Mouse (Mus musculus): Measurements from ENCODE around the gene Mterf1a.
"Not testable (repeated sequence)": the region's sequence is repeated elsewhere in the genome, so short reads cannot be mapped to it uniquely, and the experiment has no call there.

Gene Mterf1a

DNA sequence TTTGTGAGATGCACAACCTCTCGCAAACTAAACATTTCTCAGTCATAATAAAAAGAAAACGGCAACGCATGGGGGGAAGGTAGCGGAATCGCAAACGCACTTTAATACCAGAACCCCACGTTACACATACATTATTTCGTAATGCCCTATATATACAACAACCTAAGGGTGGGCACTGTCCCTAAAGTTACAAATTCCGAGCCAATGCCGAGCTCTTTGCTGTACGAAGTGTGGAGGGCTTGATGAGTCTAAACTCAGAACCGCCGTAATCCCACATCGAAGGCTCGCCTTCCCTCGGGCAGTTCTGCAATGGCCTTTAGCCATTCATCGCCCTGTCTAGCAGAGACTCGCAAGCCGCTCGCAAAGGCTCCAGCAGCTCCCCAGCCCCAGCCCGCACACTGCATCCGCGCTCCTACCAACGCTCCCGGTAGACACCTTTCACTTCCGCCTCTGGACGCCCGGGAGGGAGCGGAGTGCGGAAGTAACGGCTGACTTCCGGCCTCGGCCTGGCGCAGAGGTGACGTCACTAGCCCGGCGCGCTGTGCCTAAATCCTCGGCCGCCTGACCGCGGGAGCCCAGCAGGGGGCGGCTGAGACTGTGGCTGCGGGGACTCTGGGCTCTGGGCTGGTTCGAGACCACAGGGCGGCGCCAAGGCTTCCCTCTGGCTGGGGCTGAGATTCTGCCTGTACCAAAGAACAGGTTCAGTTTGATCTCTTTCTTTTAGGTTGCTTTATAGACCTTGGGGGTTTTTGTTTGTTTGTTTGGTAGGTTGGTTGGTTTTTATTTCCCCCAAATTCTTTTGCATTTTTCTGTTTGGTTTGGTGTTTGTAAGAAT is at the start of gene Mterf1a:
Gene Mterf1a, minus strand, starts transcription at position 475 of the 835 bp plus-strand sequence.
- CTCF ChIA-PET: not testable (repeated sequence)

DNA sequence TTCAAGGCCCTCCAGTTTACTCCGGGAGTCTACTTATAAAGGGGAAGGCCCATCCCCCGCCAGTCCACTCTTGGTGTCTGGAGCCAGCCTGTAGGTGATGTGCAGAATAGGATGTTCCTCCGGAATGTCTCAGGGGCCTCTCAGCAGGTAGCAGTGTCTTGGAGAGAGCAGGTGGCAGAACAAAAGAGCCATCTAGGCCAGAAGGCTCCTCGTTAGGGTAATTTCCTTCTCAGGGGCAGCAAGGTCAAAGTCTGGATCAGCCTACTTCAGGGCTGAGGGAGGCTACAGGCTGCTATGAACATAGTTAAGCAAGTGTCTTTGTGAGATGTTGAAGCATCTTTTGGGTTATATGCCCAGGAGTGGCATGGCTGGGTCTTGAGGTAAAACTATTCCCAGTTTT is 49.4 kb upstream of the Mterf1a start:
- CTCF ChIA-PET: not testable (repeated sequence)

DNA sequence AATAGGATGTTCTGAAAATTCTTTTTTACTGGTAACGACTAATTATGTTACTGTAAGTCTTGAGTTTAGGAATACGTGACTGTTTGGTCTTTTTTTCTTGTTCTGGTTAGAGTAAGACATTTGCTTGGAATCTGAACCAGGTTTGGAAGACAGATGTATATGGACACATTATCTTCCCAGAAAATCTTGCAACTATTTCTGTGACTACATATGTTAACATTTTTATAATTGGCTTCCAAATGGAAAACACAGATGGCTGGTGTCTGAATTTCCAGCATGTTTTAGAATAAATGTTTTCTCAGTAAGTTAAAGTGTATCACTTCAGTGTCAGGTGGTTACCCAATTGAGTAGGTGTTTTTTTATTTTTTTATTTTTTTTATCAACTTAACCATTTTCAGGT is 47.5 kb upstream of the Mterf1a start:
- CTCF ChIA-PET: no interaction called here

DNA sequence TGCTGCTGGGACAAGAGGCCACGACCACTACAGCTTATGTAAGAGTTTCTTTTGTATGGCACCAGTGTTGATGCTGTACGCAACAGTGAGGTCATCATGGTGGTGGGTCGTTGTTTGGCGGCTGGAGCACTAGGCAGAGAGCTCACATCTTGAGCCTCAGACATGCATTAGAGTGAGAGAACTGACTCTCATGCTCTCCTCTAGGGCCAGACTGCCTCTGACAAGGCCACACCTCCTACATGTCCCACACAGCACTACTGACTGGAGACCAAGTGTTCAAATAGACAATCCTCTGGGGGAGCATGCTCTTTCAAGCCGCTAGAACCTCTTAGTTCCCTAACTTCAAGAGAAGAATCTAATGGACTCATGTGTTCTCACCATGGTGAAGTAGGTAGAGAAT is 45.6 kb upstream of the Mterf1a start:
- CTCF ChIA-PET: no interaction called here

DNA sequence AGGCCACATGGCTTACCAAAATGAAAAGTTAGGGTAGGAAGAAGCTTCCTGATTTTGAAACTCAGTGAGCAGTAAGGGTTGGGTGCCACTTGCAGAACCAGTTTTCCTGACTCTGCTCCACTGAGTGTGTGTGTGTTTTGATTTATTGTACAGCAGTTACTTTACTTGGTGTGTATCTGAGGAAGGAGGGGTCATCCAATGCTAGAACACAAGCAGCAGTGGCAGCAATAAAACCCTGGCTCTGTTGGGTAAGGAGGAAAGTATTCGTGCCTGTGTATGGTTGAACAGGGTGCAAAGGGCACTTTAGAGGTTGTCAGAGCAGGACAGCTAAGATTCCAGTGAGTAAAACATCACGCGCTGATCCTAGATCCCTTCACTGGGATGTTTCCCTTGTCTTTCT is 45.2 kb upstream of the Mterf1a start:
- CTCF ChIA-PET: no interaction called here

DNA sequence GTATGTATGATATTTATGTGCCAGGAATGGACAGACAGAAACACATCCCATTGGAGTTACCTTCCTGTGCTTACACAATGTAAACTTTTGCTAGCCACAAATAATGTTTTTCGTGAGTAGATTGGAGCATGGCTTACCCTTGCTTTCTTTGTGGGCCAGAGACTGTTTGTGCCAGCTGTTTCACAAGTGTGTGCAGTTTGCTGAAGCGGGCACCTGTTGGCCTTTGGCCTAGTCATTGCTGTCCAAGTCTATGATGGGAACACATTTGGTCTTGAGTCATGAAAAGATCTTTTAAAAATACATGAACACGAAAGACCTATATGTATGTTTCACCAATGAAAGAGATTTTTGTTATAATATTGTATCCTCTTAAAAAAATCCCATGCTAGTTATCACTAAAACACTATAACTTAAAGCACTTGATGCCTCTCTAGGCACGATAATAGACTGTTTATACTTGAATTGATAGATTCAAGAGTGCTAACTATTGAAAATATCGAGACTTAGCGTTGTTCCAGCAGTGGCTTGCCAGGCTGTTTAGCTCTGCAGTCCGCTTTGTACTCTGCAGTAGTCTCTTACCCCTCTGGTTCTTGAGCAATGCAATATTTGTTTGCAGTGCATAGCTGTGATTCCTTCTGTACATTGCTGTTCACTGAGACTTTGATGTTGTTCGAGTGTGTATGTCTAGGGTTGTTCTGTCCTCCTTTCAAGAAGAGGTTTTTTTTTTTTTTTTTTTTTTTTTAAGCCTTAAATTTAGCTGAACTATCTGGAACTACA is 42.2 kb upstream of the Mterf1a start:
- CTCF ChIA-PET: no interaction called here

DNA sequence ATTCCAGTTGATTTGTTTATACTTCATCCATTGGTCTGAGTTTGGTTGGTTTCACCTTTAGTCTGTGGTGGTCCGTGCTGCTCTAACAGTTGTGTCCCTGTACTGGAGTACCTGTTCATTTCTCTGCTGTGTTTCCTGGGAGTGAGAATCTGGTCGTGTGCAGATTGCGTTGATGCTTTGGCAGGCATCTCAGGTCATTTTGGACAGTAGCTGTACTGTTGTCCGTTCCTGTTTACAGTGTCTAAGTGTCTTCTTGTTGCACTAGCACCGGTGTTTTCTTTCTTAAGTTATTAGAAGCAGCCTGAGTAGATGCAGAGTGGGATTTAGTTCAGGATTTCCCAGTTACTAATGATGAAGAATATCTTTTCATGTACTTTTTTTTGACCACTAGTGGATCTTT is 41.5 kb upstream of the Mterf1a start:
- CTCF ChIA-PET: no interaction called here

DNA sequence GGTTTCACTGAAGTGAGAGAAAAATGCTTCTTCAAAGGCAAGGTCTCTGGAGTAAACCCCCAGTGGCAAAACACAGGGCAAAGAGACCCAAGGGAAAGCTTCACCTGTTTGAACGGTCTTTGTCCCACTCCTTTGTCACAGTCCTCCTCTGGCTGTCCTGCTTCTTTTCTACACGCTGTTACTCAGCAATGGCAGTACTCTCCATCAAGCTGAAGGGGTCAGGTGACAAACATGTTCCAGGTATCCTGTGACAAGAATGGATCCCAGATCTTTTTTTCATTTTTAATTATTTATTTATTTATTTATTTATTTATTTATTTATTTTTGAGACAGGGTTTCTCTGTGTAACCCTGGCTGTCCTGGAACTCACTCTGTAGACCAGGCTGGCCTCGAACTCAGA is 39.8 kb upstream of the Mterf1a start:
- CTCF ChIA-PET: no interaction called here

DNA sequence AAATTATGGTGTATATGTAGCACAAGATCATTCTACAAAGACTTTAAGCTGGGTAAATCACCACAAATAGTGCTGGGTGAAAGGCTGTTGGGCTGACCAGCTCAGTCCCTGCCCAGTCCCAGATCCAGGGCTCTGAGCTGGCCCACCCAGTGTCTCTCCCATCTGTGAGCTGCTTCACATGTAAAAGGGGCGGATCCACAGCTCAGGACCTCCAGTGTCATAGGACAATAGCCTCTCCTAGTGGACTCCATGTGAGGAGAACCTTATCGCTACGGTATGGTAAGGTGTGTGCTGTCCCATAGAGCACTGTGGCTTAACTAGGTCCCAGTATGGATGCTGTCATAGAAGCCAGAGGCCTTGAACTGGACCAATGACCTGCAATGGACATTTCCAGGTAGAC is 37.9 kb upstream of the Mterf1a start:
- CTCF ChIA-PET: no interaction called here

DNA sequence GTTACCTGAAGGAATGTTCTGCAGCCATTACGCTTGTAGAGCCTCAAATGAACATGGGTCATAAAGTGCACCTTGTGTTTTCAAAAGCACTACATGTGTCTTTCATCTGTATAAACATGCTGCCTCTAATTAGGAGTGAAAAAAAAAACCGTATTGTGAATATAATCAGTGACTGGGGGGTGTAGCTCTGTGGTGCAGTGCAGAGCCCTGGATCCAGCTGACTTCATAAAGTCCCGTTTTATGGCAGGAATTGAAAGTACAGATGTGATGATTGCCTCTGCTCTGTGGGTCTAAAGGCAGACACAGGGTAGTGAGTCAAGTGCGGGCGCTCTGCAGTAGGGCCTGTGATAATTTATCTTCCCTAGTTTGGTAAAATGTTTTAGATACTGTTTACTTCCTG is 37.0 kb upstream of the Mterf1a start:
- CTCF ChIA-PET: no interaction called here

DNA sequence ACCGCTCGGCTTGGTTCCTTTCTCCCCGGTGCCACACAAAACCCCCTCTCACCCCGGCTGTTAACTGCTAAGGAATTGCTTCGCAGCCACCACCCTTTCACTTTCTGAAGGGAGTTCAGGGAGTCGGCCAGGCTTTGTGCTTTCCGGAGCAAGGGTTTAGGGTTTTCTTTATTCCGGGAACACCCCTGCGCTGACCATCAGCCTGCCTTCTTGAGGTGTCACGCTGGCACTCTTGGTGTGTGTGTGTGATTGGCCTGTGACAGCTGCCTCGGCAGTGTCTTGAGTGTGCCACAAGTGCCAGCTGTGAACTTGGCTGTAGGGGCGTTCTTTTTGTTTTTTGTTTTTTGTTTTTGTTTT is 34.9 kb upstream of the Mterf1a start:
- CTCF ChIA-PET: no interaction called here

DNA sequence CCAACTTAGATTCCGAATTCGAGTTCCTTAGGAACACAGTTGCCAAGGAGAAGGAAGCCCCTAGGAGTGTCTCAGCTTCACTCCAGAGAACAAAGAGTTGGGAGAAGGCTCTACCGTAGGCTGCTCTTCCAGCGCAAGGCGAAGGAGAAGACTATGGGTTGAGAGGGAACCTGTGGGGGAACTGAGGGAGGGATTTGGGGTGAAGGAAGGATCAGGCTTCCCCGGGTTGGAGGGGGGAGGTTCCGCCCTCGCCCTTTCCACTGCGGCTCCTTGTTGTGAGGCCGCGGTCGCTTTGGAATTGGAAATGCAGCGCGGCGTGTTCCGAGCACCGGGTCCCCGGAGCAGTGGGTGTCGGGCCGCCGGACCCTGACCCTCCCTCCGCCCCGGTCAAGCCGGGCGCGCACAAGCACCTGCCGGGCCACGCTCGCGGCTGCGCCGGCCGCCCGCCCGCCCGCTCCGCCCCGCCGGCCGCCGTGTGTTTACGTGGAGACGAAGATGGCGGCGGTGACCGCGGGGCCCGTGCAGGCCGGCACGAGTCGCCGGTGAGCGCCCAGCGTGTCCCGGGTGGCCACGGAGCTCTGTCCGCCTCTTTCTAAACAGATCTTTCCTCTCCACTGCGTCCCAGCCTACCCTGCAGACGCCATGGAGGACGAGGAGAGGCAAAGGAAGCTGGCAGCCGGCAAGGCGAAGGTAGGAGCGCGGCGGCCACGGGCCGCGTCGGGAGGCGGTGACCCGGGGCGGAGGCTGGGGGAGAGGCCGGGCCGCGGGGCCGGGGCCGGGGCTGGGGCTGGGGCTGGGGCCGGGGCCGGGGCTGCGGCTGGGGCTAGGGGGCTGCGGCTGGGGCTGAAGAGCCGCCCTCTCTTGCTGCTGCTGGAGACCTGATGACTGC is 34.3 kb upstream of the Mterf1a start, which contains the start of gene Akap9:
Gene Akap9, plus strand, starts transcription at position 254 of the 889 bp plus-strand sequence.
- CTCF ChIA-PET: no interaction called here

DNA sequence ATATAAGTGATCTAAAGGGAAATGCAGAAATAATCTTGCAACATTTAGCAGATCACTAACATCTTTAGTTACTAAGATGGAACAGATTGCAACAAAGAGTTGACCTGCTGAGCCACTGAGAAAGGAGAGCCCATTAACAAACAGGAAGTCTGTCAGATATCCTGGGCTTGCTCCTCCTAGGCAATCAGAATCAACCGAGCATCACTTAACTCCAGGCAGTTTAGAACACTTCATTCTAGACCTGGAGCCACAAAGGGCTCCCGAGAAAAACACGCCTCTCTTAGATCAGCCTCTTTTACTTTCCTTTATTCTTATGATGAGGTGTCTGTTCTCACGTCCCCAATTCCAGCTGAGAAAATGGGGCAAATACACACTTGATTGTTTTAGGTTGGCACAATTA is 32.9 kb upstream of the Mterf1a start:
- CTCF ChIA-PET: no interaction called here

DNA sequence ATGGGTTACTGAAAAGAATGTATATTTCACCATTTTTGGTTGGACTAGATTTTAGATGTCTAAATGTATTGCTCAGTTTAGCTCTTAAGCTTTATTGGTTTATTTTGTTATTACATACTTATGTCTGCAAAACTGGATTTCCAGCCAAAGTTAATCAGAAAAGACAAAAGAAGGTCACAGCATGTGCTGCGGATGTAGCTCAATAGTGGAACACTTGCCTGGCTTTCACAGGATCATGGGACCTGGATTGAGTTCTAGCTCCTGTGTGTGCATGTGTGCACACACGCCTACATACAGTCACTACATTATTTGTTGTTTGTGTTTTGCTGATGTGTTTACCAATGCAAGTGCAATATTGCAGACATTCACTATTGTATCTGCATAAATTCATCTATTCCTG is 28.6 kb upstream of the Mterf1a start:
- CTCF ChIA-PET: no interaction called here

DNA sequence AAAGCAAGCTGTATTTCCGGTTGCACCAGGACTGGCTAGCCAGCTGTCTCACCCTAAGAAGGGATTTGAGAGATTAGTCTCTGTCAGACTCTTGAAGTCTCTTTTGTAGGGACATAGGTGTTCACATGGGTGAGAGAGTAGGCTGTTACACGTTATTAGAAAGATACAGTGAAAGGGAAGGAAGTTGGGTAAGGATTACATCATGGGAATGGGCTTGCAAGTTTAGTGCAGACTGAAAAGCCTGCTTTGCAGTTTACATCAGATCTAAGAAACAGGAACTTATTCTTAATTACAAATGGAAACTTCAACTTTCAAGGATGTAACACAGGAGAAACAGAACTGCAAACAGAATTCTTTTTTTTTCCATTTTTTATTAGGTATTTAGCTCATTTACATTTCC is 11.7 kb upstream of the Mterf1a start:
- CTCF ChIA-PET: interaction anchor here (0.7 kb wide), 1 partner anchor 42 kb away, joined by 3 read pairs; no protein-coding TSS in a partner anchor

DNA sequence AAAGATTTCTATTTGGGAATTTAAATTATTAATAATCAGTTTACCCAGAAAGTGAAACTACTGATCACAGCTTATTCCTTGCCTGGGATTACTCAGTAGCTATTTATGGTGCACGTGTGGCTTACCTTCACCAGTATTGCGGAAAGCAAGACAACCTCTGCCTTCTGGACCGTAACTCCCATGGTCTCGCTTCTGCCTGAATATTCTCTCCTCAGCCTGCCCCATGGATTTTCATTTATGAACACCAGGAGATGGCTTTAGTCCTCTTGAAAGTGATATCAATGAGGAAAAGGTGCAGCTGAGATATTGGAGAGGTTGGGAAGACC is 524 bp upstream of the Mterf1a start:
- CTCF ChIA-PET: not testable (repeated sequence)

DNA sequence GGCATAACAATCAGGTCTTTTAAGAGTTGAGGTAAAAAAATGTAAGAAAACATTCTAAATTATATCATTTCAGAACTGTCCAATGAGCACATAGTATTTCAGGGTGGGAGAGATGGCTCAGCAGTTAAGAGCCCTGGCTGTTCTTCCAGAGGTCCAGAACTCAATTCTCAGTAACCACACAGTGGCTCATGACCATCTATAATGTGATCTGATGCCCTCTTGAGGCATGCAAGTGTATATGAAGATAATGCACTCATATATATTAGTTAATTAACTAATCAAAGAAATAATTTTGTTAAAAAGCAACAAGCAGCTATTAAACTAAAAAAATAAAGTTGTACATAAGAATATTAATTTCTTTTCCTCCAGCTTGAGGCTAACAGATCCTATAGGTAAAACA is 4.5 kb downstream of the Mterf1a start:
- CTCF ChIA-PET: interaction anchor here (0.7 kb wide), 2 partner anchors 243 to 293 kb away, joined by 3 read pairs; partner anchors contain the start of gene Rbm48

DNA sequence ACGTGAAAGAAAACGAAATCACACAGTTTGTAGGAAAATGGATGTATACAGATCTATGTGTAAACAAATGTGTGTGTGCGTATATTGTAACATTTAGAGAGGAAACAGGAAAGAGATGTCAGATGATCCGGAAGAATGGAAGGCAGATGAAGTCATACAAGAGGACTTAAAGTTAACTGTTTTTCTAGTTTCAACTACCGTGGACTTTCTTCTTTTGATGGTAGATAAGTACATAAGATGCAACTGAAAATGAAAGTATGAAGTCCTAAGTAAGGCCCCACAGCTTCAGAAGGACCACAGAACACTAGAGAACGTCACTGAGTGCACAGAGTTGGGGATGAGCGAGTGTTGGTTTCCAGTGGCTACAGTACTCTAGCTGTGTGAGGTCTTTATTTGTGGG is 6.9 kb downstream of the Mterf1a start:
- CTCF ChIA-PET: not testable (repeated sequence)

DNA sequence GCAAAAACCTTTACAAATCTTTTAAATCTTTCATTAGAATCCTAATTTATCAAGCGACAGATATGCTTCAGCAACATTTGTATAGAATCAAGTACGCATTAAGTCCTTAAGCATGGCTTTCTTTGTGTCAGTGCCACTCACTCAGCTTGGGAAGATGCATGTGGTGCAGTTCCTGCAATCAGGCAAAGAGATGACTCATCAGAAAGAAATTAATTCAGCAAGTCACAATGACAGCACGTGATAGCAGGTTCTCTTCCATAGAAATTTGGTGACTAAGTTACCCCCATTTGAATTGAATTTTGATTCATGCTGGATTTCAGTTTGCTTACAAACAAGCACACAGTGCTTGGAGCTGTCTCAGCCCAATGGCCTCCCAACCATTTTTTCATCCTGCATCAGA is 20.2 kb downstream of the Mterf1a start:
- CTCF ChIA-PET: no interaction called here

DNA sequence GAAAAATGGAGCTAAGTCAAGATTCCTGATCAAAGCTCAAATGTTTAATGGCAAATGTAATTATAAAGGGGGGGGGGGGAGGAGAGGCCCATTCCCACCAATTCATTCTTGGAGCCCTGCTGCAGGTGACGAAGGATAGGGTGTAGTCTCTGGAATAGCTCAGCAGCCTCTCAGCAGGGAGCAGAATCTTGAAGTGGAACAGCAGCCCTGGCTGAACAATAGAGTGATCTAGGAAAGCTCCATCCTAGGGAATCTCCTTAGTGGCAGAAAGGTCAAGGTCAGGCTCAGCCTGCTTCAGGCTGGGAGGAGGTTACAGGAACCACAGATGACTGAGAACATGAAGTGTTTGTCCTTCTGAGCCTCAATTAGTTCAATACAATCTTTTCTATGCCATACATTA is 21.4 kb downstream of the Mterf1a start:
- CTCF ChIA-PET: no interaction called here

DNA sequence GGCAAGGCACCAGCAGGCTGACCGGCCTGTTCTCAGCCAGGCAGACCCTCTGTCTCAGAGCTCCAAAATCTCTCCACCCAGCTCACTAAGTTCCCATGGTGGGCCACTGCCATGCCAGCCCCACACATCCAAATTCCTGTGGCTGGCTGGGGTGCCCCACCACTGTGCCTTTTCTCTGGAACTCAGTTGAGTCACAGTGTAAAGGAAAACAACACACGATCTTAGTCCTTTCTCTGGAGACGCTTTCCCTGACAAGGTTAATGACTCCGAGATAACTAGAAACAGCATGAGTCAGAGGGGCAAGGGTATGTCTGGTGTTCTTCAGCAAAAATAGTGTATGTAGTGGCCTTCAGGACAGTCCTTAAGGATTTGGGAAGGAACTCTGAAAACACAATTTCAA is 23.6 kb downstream of the Mterf1a start:
- CTCF ChIA-PET: no interaction called here

DNA sequence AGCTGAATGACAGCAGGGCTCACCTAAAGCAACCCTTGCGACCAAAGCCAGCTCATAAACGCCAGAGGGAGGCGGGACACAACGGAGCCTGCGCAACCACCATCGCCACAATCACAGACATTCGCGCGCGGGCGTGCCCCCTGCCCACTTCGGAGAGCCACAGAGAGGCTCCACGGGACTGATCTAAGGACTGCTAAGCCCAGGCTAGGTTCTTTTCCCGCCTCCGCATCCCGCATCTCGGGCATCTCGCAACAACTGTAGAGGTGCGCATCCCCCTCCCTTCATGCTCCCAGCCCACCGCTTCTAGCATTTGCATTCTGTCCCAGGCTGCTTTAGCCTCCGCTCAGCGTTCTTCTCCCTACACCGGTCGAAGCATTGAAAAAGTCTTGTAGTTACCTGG is 48.7 kb downstream of the Mterf1a start, which contains the start of gene Lrrd1:
Gene Lrrd1, plus strand, starts transcription at position 148 of the 400 bp plus-strand sequence.
- CTCF ChIA-PET: no interaction called here
